Mouse (Mus musculus): ENCODE results near the gene Asb18.

The Asb18 gene

GRCm38 (mm10) chr1:89974541-89974940 is 39.9 kb downstream of the Asb18 start:
- in situ Hi-C loops (cut with MboI; ENCODE audit: low sequenced_read_pairs): no loop called here

GRCm38 (mm10) chr1:89971848-89972247 is 42.6 kb downstream of the Asb18 start:
- in situ Hi-C loops (cut with MboI; ENCODE audit: low sequenced_read_pairs): no loop called here

GRCm38 (mm10) chr1:89969714-89970110 is 44.8 kb downstream of the Asb18 start:
- in situ Hi-C loops (cut with MboI; ENCODE audit: low sequenced_read_pairs): no loop called here

GRCm38 (mm10) chr1:89969072-89969713 is 45.3 kb downstream of the Asb18 start:
- in situ Hi-C loops (cut with MboI; ENCODE audit: low sequenced_read_pairs): no loop called here

GRCm38 (mm10) chr1:89968111-89968851 is 46.2 kb downstream of the Asb18 start:
- in situ Hi-C loops (cut with MboI; ENCODE audit: low sequenced_read_pairs): no loop called here

- in situ Hi-C loops (cut with MboI; ENCODE audit: low sequenced_read_pairs): no loop called here
These were observed 46.9 kb downstream of the Asb18 start for GRCm38 (mm10) chr1:89967585-89967984.

GRCm38 (mm10) chr1:89964426-89964825 is 50.0 kb downstream of the Asb18 start:
- in situ Hi-C loops (cut with MboI; ENCODE audit: low sequenced_read_pairs): no loop called here

- in situ Hi-C loops (cut with MboI; ENCODE audit: low sequenced_read_pairs): no loop called here
These were observed 51.2 kb downstream of the Asb18 start for GRCm38 (mm10) chr1:89963296-89963695.

GRCm38 (mm10) chr1:89962092-89962491 is 52.4 kb downstream of the Asb18 start:
- in situ Hi-C loops (cut with MboI; ENCODE audit: low sequenced_read_pairs): no loop called here

GRCm38 (mm10) chr1:89959393-89959792 is 55.1 kb downstream of the Asb18 start:
- in situ Hi-C loops (cut with MboI; ENCODE audit: low sequenced_read_pairs): no loop called here

GRCm38 (mm10) chr1:89943202-89943601 is 71.3 kb downstream of the Asb18 start:
- in situ Hi-C loops (cut with MboI; ENCODE audit: low sequenced_read_pairs): no loop called here

GRCm38 (mm10) chr1:89942395-89942976 is 72.0 kb downstream of the Asb18 start:
- in situ Hi-C loops (cut with MboI; ENCODE audit: low sequenced_read_pairs): no loop called here

GRCm38 (mm10) chr1:89941701-89942381 is 72.6 kb downstream of the Asb18 start:
- in situ Hi-C loops (cut with MboI; ENCODE audit: low sequenced_read_pairs): no loop called here

GRCm38 (mm10) chr1:89940961-89941524 is 73.4 kb downstream of the Asb18 start:
- in situ Hi-C loops (cut with MboI; ENCODE audit: low sequenced_read_pairs): no loop called here

- in situ Hi-C loops (cut with MboI; ENCODE audit: low sequenced_read_pairs): no loop called here
These were observed 74.3 kb downstream of the Asb18 start for GRCm38 (mm10) chr1:89939981-89940726.

GRCm38 (mm10) chr1:89939596-89939960 is 74.9 kb downstream of the Asb18 start:
- in situ Hi-C loops (cut with MboI; ENCODE audit: low sequenced_read_pairs): no loop called here

- in situ Hi-C loops (cut with MboI; ENCODE audit: low sequenced_read_pairs): no loop called here
These were observed 75.4 kb downstream of the Asb18 start for GRCm38 (mm10) chr1:89938884-89939595.

GRCm38 (mm10) chr1:89935493-89936348 is 78.7 kb downstream of the Asb18 start:
- in situ Hi-C loops (cut with MboI; ENCODE audit: low sequenced_read_pairs): no loop called here
